Mouse (Mus musculus): ENCODE measurements around the gene Hoxa10. TPM values are rescaled to one million over a fixed set of nuclear protein-coding genes. Genes with fewer than 3 reads are reported as not detected.

Hoxa10 gene
- not detected in 2 replicates for polyA plus RNA-seq (2015; fragmentation: Nextera tagmentation; extraction: Ambion mirVana)

DNA sequence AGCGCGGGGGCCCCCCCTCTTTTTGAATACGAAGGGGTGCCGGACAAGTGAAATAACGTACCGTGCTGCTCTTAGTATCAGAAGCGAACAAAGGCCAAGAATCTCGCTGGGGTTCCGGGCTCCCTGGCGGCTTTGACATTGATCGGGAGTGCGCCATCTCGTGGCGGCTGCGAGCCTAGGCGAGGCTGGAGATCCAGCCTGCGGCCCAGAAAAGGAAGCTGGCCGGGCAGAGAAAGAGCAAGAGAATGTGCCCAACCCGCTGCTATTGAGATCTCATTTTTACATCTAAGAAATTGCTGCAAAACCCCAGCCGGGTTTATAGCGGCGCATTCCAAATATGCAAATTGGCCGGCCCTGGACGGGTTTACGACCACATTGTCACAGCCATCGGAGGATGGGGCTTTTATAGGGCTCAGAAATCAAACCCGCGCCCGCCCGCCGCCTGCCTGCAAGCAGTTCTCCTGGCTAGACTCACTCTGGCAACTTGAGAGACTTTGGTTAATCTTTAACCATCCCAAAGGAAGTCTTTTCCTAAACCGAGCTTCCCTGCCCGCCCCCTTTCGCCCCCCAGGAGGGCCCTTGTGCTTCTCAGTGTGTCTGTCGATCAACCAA is at the start of gene Hoxa10:
Gene Hoxa10 (minus strand): TSS at position 466 of the 612 bp plus-strand sequence.
- H3K27me3 ChIP-seq (ENCODE audit: control insufficient read depth, insufficient read depth, low read depth, low read length) = peaks cover 85% of the 10 kb centered on the region
- ATAC-seq = no peak
- H3K9ac ChIP-seq (ENCODE audit: low read depth, low read length) = no peak within 1 kb of the TSS
- no peak within 1 kb of the TSS for H3K4me2 ChIP-seq (ENCODE audit: low read length)
- no peaks in the 10 kb centered on the region for H3K4me1 ChIP-seq (ENCODE audit: control insufficient read depth, insufficient read depth, low read length)
- H3K4me3 ChIP-seq (ENCODE audit: low read depth, low read length) = no peak within 1 kb of the TSS
- H3K9me3 ChIP-seq (replicated peaks; ENCODE audit: control insufficient read depth, low read length, poor library complexity, severe bottlenecking) = peaks cover 3% of the 10 kb centered on the region; the same call in 1 of the 2 replicates
- 2% methylated on average over 35 of the region's 35 CpGs for WGBS
- no peak within 1 kb of the TSS for H3K27ac ChIP-seq (ENCODE audit: low read length)
- no peaks in the 10 kb centered on the region for H3K36me3 ChIP-seq (ENCODE audit: control insufficient read depth, insufficient read depth, low read length)

DNA sequence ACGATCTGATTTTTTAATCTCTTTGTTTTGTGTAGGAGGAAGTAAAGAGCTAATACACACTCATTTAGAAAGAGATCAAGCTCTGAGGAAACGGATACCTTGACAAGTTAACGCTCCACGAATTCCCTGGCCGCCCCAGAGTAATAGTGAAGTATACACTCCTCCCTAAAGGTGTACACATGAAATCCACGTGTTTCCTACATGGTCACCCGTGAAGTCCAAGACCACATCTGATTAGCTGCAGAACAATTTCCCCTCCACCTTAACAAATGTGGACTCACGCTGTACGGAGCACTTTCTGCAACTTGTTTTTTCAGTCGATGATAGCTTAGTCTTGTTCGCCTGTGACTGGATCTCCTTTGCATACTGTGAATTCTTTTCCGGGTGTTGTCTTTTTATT is 49.5 kb upstream of the Hoxa10 start:
- no peak overlapping the region for H3K4me2 ChIP-seq (ENCODE audit: low read length)
- H3K27ac ChIP-seq (ENCODE audit: low read length) = no peak overlapping the region
- H3K27me3 ChIP-seq (ENCODE audit: control insufficient read depth, insufficient read depth, low read depth, low read length) = peaks cover 65% of the 10 kb centered on the region
- H3K4me3 ChIP-seq (ENCODE audit: low read depth, low read length) = no peak overlapping the region
- no peaks in the 10 kb centered on the region for H3K9me3 ChIP-seq (replicated peaks; ENCODE audit: control insufficient read depth, low read length, poor library complexity, severe bottlenecking)
- WGBS = 19% methylated on average over 12 of the region's 12 CpGs
- H3K9ac ChIP-seq (ENCODE audit: low read depth, low read length) = no peak overlapping the region
- no peak for ATAC-seq
- H3K36me3 ChIP-seq (ENCODE audit: control insufficient read depth, insufficient read depth, low read length) = no peaks in the 10 kb centered on the region
- no peaks in the 10 kb centered on the region; the same call in 1 of the 2 replicates for H3K4me1 ChIP-seq (ENCODE audit: control insufficient read depth, insufficient read depth, low read length)

DNA sequence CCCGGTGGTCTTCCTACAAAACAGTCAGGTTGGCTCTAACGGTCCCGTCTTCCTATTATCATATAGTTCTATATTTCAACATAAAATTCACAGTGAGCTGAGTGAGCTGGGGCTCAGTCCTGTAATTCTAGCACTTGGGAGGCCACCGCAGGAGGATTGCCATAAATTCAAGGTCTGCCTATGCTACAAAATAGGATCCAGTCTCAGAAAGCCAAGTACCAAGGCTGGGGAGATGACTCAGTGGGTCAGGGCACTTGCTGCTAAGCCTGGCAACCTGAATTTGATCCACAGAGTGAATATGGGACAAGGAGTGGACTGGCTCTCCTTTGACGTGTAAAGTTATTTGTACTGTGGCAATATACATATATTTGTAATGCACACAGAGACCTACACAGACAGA is 43.2 kb upstream of the Hoxa10 start:
- H3K27ac ChIP-seq (ENCODE audit: low read length) = no peak overlapping the region
- no peak overlapping the region for H3K4me3 ChIP-seq (ENCODE audit: low read depth, low read length)
- WGBS = 90% methylated on average over 5 of the region's 5 CpGs
- ATAC-seq = no peak
- no peaks in the 10 kb centered on the region for H3K9me3 ChIP-seq (replicated peaks; ENCODE audit: control insufficient read depth, low read length, poor library complexity, severe bottlenecking)
- H3K4me1 ChIP-seq (ENCODE audit: control insufficient read depth, insufficient read depth, low read length) = no peaks in the 10 kb centered on the region
- H3K4me2 ChIP-seq (ENCODE audit: low read length) = no peak overlapping the region
- no peaks in the 10 kb centered on the region for H3K36me3 ChIP-seq (ENCODE audit: control insufficient read depth, insufficient read depth, low read length)
- peaks cover 51% of the 10 kb centered on the region for H3K27me3 ChIP-seq (ENCODE audit: control insufficient read depth, insufficient read depth, low read depth, low read length)
- H3K9ac ChIP-seq (ENCODE audit: low read depth, low read length) = no peak overlapping the region

DNA sequence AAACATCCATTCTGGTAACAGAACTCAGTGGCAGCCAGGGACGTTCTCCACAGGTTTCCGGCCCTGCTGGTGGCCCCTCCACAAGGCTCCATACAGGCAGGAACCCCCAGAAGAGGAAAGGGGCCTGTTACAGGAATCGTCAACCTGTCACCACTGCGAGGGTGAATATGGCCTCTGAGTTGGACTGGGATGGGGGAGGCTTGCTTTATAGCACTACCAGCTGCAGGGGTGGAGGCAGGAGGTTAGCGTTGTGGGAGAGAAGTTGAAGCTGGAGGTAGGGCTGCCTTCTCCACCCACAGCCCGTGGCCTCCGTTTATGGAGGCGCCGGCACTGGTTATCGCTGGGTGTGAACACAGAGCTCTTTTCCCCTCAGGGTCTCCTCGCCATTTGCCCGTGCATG is 40.4 kb upstream of the Hoxa10 start:
- Histone ChIP-seq H3K4me3 (ENCODE audit: low read depth, low read length) (no peak overlapping the region), H3K9ac (ENCODE audit: low read depth, low read length) (no peak overlapping the region), H3K36me3 (ENCODE audit: control insufficient read depth, insufficient read depth, low read length) (no peaks in the 10 kb centered on the region), H3K9me3 (replicated peaks; ENCODE audit: control insufficient read depth, low read length, poor library complexity, severe bottlenecking) (no peaks in the 10 kb centered on the region), H3K4me1 (ENCODE audit: control insufficient read depth, insufficient read depth, low read length) (no peaks in the 10 kb centered on the region), H3K4me2 (ENCODE audit: low read length) (no peak overlapping the region), H3K27me3 (ENCODE audit: control insufficient read depth, insufficient read depth, low read depth, low read length) (peaks cover 55% of the 10 kb centered on the region), H3K27ac (ENCODE audit: low read length) (no peak overlapping the region)
- 73% methylated on average over 12 of the region's 12 CpGs for WGBS
- ATAC-seq = no peak

DNA sequence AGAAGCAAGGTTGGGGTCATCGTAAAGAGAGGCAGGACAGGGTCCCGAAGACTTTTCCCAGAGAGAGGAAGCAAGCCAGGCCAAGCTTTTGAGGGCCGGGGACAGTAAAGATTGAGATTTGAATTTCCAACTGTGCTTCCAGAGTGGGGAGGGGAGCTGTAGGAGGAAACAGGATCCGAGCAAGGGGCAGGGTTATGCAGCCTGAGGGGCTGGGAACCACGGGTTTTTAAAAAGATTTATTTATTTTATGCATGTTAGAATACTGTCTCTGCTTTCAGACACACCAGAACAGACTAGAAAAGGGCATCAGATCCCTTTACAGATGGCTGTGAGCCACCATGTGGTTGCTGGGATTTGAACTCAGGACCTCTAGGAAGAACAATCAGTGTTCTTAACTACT is 36.3 kb upstream of the Hoxa10 start:
- no peak overlapping the region for H3K27ac ChIP-seq (ENCODE audit: low read length)
- H3K9ac ChIP-seq (ENCODE audit: low read depth, low read length) = no peak overlapping the region
- no peaks in the 10 kb centered on the region for H3K36me3 ChIP-seq (ENCODE audit: control insufficient read depth, insufficient read depth, low read length)
- WGBS = 7% methylated on average over 5 of the region's 5 CpGs
- no peak overlapping the region for H3K4me3 ChIP-seq (ENCODE audit: low read depth, low read length)
- H3K4me1 ChIP-seq (ENCODE audit: control insufficient read depth, insufficient read depth, low read length) = no peaks in the 10 kb centered on the region
- no peaks in the 10 kb centered on the region for H3K9me3 ChIP-seq (replicated peaks; ENCODE audit: control insufficient read depth, low read length, poor library complexity, severe bottlenecking)
- H3K4me2 ChIP-seq (ENCODE audit: low read length) = no peak overlapping the region
- no peak for ATAC-seq
- H3K27me3 ChIP-seq (ENCODE audit: control insufficient read depth, insufficient read depth, low read depth, low read length) = peaks cover 69% of the 10 kb centered on the region

DNA sequence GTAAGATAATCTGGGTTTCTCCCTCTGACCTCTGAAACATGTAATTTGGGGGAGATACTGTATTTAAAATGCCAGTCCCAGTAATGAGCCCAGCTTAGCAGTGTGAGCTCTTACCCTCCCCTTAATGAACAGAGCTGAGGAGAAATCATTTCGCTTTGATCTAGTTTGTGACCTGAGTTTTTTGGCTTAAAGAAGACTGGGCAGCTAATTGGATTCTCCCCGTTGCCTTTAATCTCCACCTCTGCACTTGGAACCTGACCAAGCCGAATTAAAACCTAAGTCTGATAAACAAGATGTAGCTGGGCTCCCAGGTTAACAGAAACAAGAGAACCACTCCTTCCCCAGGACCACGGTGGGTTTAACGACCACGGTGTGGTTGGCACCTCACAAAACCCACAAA is 35.7 kb upstream of the Hoxa10 start:
- WGBS = 4% methylated on average over 6 of the region's 6 CpGs
- Histone ChIP-seq H3K27ac (ENCODE audit: low read length) (no peak overlapping the region), H3K4me3 (ENCODE audit: low read depth, low read length) (no peak overlapping the region), H3K36me3 (ENCODE audit: control insufficient read depth, insufficient read depth, low read length) (no peaks in the 10 kb centered on the region), H3K4me1 (ENCODE audit: control insufficient read depth, insufficient read depth, low read length) (no peaks in the 10 kb centered on the region), H3K9ac (ENCODE audit: low read depth, low read length) (no peak overlapping the region), H3K4me2 (ENCODE audit: low read length) (no peak overlapping the region), H3K9me3 (replicated peaks; ENCODE audit: control insufficient read depth, low read length, poor library complexity, severe bottlenecking) (no peaks in the 10 kb centered on the region), H3K27me3 (ENCODE audit: control insufficient read depth, insufficient read depth, low read depth, low read length) (peaks cover 71% of the 10 kb centered on the region)
- no peak for ATAC-seq

DNA sequence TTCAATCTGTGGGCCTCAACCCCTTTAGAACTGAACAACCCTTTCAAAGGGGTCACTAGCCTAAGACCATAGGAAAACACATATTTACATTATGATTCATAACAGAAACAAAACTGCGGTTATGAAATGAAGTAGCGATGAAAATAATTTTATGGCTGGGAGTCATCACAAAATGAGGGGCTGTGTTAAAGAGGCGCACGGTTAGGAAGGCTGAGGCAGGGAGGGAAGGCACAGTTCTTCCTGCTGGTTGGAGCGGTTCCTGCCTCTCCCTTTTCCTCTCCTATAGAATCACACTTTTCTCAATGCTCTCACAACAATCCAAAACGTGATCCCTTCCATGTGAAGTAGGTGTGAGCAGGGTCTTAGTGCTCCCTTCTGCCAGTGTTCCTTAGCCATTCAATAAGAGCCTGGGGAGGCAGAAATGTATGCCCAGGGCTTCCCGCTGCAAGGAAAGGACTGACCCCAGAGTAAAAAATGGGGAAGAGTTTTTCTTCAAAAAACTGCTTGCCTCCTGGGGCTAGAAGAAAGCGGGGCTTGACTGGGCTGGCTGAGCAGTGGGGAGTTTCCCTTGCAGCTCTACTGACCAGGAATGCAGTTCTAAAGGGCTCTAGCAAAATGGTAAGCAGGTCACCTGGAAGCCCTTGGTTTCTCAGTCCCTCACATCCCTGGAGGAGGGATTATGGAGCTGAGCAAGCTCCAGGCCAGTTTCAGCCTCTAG is 35.1 kb upstream of the Hoxa10 start:
- Histone ChIP-seq H3K27ac (ENCODE audit: low read length) (no peak overlapping the region), H3K36me3 (ENCODE audit: control insufficient read depth, insufficient read depth, low read length) (no peaks in the 10 kb centered on the region), H3K4me3 (ENCODE audit: low read depth, low read length) (no peak overlapping the region), H3K27me3 (ENCODE audit: control insufficient read depth, insufficient read depth, low read depth, low read length) (peaks cover 71% of the 10 kb centered on the region), H3K4me1 (ENCODE audit: control insufficient read depth, insufficient read depth, low read length) (no peaks in the 10 kb centered on the region), H3K9ac (ENCODE audit: low read depth, low read length) (no peak overlapping the region), H3K9me3 (replicated peaks; ENCODE audit: control insufficient read depth, low read length, poor library complexity, severe bottlenecking) (no peaks in the 10 kb centered on the region), H3K4me2 (ENCODE audit: low read length) (no peak overlapping the region)
- 7% methylated on average over 8 of the region's 8 CpGs for WGBS
- no peak for ATAC-seq

DNA sequence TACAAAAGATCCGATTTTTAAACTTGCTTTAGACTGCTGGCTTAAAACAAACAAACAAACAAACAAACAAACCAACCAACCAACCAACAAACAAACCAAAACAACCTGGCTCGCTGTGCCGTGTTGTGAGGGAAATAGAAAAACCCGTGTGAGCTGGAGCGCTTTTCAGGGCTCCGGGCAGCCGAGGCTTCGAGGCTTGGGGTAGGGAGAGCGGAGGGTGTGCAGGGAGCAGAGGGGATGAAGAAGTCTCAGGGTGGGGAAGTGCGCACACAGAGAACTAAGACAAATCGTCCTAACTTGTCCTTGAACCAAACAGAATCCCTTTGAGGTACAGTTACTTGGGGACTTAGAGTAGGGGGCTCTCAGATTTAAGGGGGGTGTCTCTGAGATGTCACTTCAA is 33.9 kb upstream of the Hoxa10 start:
- Histone ChIP-seq H3K27me3 (ENCODE audit: control insufficient read depth, insufficient read depth, low read depth, low read length) (peaks cover 75% of the 10 kb centered on the region), H3K9ac (ENCODE audit: low read depth, low read length) (no peak overlapping the region), H3K27ac (ENCODE audit: low read length) (no peak overlapping the region), H3K4me3 (ENCODE audit: low read depth, low read length) (no peak overlapping the region), H3K4me2 (ENCODE audit: low read length) (no peak overlapping the region), H3K36me3 (ENCODE audit: control insufficient read depth, insufficient read depth, low read length) (no peaks in the 10 kb centered on the region), H3K4me1 (ENCODE audit: control insufficient read depth, insufficient read depth, low read length) (no peaks in the 10 kb centered on the region), H3K9me3 (replicated peaks; ENCODE audit: control insufficient read depth, low read length, poor library complexity, severe bottlenecking) (no peaks in the 10 kb centered on the region)
- WGBS = 1% methylated on average over 11 of the region's 11 CpGs
- ATAC-seq = no peak

DNA sequence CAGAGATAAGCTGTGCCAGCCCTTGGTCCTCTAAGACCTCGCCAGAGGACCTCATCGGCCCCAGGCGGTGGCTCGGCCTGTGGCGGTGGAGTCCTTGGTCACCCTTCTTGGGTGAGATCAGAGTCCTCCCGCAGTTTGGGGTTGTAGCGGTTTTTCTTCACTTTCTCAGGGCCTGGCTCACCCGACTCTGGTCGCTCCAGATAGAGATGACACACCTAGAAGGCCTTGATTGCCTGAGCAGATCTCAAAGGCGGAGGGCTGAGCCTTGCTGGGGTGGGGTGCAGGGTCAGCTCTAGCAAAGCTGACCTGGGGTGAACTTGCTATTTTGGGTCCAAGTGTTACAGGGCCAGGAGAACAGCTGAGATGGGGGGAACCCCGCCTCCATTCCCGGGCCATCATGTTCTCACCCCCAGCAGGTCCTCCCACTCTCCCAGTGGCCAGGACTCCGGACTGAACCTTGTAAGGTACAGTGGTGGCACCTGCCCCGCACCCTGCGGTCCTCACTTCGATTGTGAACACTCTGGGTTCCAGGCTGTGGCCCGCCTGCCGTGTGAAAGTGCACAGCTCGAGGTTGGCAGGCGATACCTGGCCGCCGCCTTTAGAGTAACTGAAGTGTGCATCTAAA is 33.1 kb upstream of the Hoxa10 start:
- peaks cover 78% of the 10 kb centered on the region for H3K27me3 ChIP-seq (ENCODE audit: control insufficient read depth, insufficient read depth, low read depth, low read length)
- no peaks in the 10 kb centered on the region for H3K36me3 ChIP-seq (ENCODE audit: control insufficient read depth, insufficient read depth, low read length)
- H3K4me1 ChIP-seq (ENCODE audit: control insufficient read depth, insufficient read depth, low read length) = no peaks in the 10 kb centered on the region
- H3K4me3 ChIP-seq (ENCODE audit: low read depth, low read length) = no peak overlapping the region
- no peak for ATAC-seq
- H3K9ac ChIP-seq (ENCODE audit: low read depth, low read length) = no peak overlapping the region
- H3K4me2 ChIP-seq (ENCODE audit: low read length) = no peak overlapping the region
- WGBS = 1% methylated on average over 22 of the region's 22 CpGs
- no peaks in the 10 kb centered on the region for H3K9me3 ChIP-seq (replicated peaks; ENCODE audit: control insufficient read depth, low read length, poor library complexity, severe bottlenecking)
- H3K27ac ChIP-seq (ENCODE audit: low read length) = no peak overlapping the region

Data from midbrain, embryonic 16.5 days (tissue).